Mouse (Mus musculus) forelimb bud, embryonic 11.5 days (tissue): ENCODE data around the gene Tnks1bp1.
A peak's percentile ranks its signal among the peaks of the same experiment; 100 is the strongest.

Experiments used
- DNase-seq: peaks from one replicate; pipeline ENCODE4 v3.0.0-alpha.2; 2012; ENCODE audit warnings: low read depth, low spot score

Gene Tnks1bp1

GRCm38 (mm10) chr2:85047596-85048167 is at the start of gene Tnks1bp1:
Gene Tnks1bp1, plus strand, starts transcription at chr2:85048022.
- DNase-seq = peak; percentile 91

- no peak for DNase-seq
Measured at GRCm38 (mm10) chr2:84999486-85000181, 48.2 kb upstream of the Tnks1bp1 start.

GRCm38 (mm10) chr2:85001497-85001896 is 46.3 kb upstream of the Tnks1bp1 start:
- DNase-seq = no peak

GRCm38 (mm10) chr2:85002575-85002974 is 45.2 kb upstream of the Tnks1bp1 start:
- DNase-seq = no peak

GRCm38 (mm10) chr2:85004341-85004740 is 43.5 kb upstream of the Tnks1bp1 start:
- DNase-seq = no peak

GRCm38 (mm10) chr2:85006600-85006999 is 41.2 kb upstream of the Tnks1bp1 start:
- DNase-seq = no peak

GRCm38 (mm10) chr2:85007729-85008128 is 40.1 kb upstream of the Tnks1bp1 start:
- peak; percentile 18 for DNase-seq

- DNase-seq = no peak
Measured at GRCm38 (mm10) chr2:85009212-85009611, 38.6 kb upstream of the Tnks1bp1 start.

- DNase-seq = no peak
Measured at GRCm38 (mm10) chr2:85011906-85012604, 35.8 kb upstream of the Tnks1bp1 start.

GRCm38 (mm10) chr2:85012679-85013078 is 35.1 kb upstream of the Tnks1bp1 start:
- DNase-seq = no peak

- DNase-seq = no peak
Measured at GRCm38 (mm10) chr2:85013826-85014587, 33.8 kb upstream of the Tnks1bp1 start.

GRCm38 (mm10) chr2:85014588-85014982 is 33.2 kb upstream of the Tnks1bp1 start:
- no peak for DNase-seq

GRCm38 (mm10) chr2:85022043-85022442 is 25.8 kb upstream of the Tnks1bp1 start:
- peak; percentile 28 for DNase-seq

GRCm38 (mm10) chr2:85026178-85026577 is 21.6 kb upstream of the Tnks1bp1 start:
- no peak for DNase-seq

GRCm38 (mm10) chr2:85027281-85027680 is 20.5 kb upstream of the Tnks1bp1 start:
- no peak for DNase-seq

- DNase-seq = no peak
Measured at GRCm38 (mm10) chr2:85029897-85030296, 17.9 kb upstream of the Tnks1bp1 start.

GRCm38 (mm10) chr2:85030989-85031388 is 16.8 kb upstream of the Tnks1bp1 start:
- no peak for DNase-seq

- no peak for DNase-seq
Measured at GRCm38 (mm10) chr2:85033121-85033520, 14.7 kb upstream of the Tnks1bp1 start.

- no peak for DNase-seq
Measured at GRCm38 (mm10) chr2:85034169-85034568, 13.7 kb upstream of the Tnks1bp1 start.

GRCm38 (mm10) chr2:85036507-85037046 is 11.2 kb upstream of the Tnks1bp1 start:
- peak; percentile 27 for DNase-seq
